Mouse (Mus musculus) C2C12 (cell line): ENCODE data around the gene Rnf220.

ENCODE experiments used
- CTCF ChIP-seq: IDR thresholded peaks from one replicate; pipeline ENCODE4 v1.5.1; 2011; ENCODE audit not compliant: control insufficient read depth, insufficient read depth, insufficient read length
- MAX ChIP-seq: IDR thresholded peaks from one replicate; pipeline ENCODE4 v1.6.1; 2011; ENCODE audit warnings: mild to moderate bottlenecking, control low read depth
- MYOG ChIP-seq: IDR thresholded peaks from one replicate; pipeline ENCODE4 v1.6.1; 2011; ENCODE audit not compliant: control insufficient read depth, insufficient read length; ENCODE audit errors: extremely low read depth
- USF1 ChIP-seq: IDR thresholded peaks from one replicate; pipeline ENCODE4 v1.6.1; 2011; ENCODE audit warnings: low read depth, mild to moderate bottlenecking, control low read depth, moderate library complexity

GRCm38 (mm10) chr4:117438919-117439318 is 57.9 kb downstream of the Rnf220 start:
- no peak for TF ChIP-seq CTCF
- no peak for TF ChIP-seq MYOG
- TF ChIP-seq USF1: no peak
- TF ChIP-seq MAX: no peak
